Mouse (Mus musculus) bone marrow macrophage, adult 2 months (primary cell): ENCODE measurements around the gene Aip. TPM values are rescaled to one million over a fixed set of nuclear protein-coding genes. Genes with fewer than 3 reads are reported as not detected.

Experiments used
- H3K27ac ChIP-seq: 2 replicates; pipeline ENCODE4 v1.5.1; 2012; ENCODE audit warnings: low read depth, low read length; ENCODE audit not compliant: insufficient read depth
- H3K4me1 ChIP-seq: 2 replicates; pipeline ENCODE4 v1.6.1; 2012; ENCODE audit warnings: low read length; ENCODE audit not compliant: control insufficient read depth, insufficient read depth
- H3K4me3 ChIP-seq: 2 replicates; pipeline ENCODE4 v1.5.1; 2012; ENCODE audit warnings: mild to moderate bottlenecking, low read length, moderate library complexity; ENCODE audit not compliant: insufficient read depth
- CTCF ChIP-seq: IDR thresholded peaks from 2 replicates; pipeline ENCODE4 v1.5.1; 2012; ENCODE audit warnings: low read depth, mild to moderate bottlenecking, low read length, moderate library complexity
- POLR2A ChIP-seq: IDR thresholded peaks from 2 replicates; pipeline ENCODE4 v1.6.1; 2012; ENCODE audit warnings: mild to moderate bottlenecking, low read depth, low read length, borderline replicate concordance
- polyA plus RNA-seq: library from polyadenylated mRNA; stranded (reverse); fragments of >200 nt; gene quantifications from 2 replicates; pipeline ENCODE4 v1.2.4, GENCODE M21; 2012; ENCODE audit not compliant: missing spikeins, insufficient read depth, insufficient read length

Gene Aip
- polyA plus RNA-seq, 1 experiment = 75.6 TPM

DNA sequence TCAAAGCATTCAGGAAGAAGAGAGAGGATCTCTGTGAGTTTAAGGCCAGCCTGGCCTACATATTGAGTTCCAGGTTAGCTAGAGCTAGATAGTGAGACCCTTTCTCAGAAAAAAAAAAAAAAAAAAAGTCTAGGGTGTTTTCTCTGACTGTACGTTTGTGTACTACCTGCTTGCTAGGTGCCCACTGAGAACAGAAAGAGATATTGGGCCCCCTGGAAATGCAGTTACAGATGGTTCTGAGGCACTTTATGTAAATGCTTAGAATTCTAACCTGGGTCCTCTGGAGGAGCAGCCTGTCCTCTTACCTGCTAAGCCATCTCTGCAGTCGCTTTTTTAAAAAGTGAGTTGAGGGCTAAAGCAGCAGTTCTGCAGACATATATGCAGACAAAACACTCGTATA is 29.9 kb downstream of the Aip start:
- no peak overlapping the region for H3K4me3 ChIP-seq
- peaks cover 21% of the 10 kb centered on the region for H3K4me1 ChIP-seq
- no peak overlapping the region for H3K27ac ChIP-seq
- TF ChIP-seq POLR2A (no peak), CTCF (no peak)

DNA sequence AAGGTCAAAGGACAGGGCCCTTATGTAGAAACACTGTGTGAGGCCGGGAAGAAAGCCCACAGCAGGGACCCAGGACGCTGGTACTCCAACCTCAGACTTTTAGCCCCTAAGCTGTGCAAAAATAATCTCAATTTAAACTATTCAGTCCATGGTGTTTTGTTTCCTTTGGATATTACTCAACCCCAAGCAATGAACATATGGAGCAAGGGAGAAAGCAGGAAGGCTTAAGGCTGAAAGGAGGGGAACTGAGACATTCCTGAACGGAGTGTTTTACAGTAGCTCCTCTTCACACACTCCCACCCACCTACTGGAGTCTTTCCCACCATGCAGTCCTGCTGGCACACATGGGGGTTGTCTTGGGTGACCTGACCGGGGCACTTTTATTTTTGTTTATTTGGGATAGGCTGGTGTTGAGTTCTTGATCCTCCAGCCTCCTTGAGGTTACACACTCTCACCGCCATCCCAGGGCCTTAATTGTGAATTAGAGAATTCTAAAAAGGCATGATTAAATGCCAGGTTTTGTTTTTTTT is 30.8 kb downstream of the Aip start:
- Histone ChIP-seq H3K4me3 (no peak overlapping the region), H3K4me1 (peaks cover 21% of the 10 kb centered on the region), H3K27ac (no peak overlapping the region)
- no peak for TF ChIP-seq CTCF
- TF ChIP-seq POLR2A = no peak

DNA sequence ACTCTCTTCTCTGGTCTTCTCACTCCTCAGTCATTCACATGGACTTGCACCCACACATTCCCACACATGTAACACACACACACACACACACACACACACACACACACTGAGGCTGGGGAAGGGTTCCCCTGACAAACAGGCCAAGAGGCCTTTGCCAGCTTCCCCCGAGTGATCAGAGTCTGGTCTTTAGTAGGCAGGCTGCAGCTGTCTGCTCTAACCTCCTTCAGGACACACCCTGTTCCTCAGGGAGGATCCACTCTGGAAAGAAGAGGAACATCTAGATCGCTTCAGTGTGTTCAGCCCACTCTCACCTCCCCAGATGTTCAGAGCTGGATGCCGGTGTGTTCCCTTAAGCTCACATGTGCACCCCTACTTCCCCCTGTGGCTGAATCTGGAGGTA is 31.3 kb downstream of the Aip start:
- Histone ChIP-seq H3K4me3 (no peak overlapping the region), H3K4me1 (peaks cover 19% of the 10 kb centered on the region), H3K27ac (no peak overlapping the region)
- TF ChIP-seq POLR2A (no peak), CTCF (no peak)

DNA sequence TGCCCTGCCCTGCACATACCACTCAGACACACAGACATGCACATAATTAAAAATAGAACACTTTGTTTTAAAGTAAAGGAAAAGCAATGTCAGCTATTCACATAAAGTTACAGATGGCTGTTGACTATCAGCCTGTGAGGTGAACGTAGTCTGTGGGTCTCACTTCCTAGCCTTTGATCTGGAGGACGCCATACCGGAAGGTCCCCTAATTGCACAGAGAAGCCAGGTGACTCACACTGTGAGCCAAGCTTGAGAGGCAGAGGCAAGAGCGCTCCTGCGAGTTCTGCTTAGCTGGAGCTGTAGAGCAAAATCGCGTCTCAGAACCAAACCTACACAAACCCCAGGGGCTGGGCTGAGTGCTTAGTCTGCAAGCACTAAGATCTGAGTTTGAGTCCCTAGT is 31.9 kb downstream of the Aip start:
- TF ChIP-seq CTCF = no peak
- TF ChIP-seq POLR2A = no peak

DNA sequence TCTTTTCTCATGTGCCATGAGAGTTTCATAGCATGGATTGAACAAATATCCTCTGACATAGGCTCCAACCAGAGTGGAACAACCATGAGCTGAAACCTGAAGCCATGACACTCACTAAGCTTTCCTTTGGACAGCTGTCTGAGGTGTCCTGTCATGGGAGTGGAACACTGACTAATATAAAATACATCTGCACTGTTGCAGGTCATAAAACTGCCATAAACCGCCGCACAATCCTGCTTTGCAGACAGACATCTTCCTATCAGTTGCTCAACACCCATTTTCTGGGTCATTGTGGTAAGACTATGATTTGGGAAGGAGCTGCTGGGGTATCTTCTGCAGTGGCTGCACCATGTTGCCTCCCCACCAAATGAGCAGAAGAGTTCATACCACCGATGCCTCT is 32.9 kb downstream of the Aip start:
- TF ChIP-seq CTCF (no peak), POLR2A (no peak)
- H3K4me1 ChIP-seq = peaks cover 5% of the 10 kb centered on the region
- H3K27ac ChIP-seq = no peak overlapping the region
- H3K4me3 ChIP-seq = no peak overlapping the region

More for the DNA sequence above, 31.9 kb downstream of the Aip start:
- Histone ChIP-seq H3K4me1 (peaks cover 15% of the 10 kb centered on the region), H3K4me3 (no peak overlapping the region), H3K27ac (no peak overlapping the region)

DNA sequence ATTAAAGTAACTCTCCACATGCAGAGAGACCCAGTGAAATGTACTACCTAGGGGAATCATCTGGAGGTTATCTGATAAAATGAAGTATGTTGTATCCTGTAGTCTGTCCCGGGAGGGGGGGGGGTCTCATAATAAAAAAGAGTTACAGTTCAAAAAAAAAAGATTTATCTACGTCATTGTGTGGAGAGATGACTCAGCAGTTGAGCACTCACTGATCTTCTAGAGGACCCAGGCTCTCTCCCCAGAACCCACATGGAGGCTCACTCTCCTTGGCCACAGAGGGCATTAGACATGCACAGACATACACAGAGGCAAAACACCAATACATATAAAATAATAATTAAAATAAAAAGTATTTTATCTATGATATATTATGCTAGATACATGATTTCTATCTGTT is 34.3 kb downstream of the Aip start:
- H3K4me3 ChIP-seq = no peak overlapping the region
- H3K27ac ChIP-seq = no peak overlapping the region
- TF ChIP-seq CTCF (no peak), POLR2A (no peak)
- H3K4me1 ChIP-seq = peaks cover 3% of the 10 kb centered on the region; the same call in 1 of the 2 replicates

DNA sequence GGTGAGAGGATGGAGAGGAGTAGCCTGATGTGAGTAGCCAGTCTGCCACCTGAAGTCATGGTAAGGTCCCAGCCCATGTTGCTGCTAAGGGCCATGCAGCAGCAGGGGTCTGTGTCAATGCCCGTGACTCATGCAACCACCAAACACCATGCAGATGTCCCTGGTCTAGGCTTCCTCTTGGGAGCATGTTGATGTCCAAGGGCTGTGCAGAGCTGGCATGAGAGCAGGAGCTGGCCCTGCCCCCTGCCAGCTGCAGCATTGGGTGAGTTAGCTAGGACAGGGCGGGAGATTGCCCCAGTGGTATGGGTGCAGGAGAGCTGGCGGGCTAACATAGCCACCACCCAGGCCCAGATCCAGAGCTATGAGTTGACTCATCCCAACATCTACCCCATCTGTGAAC is 35.2 kb downstream of the Aip start:
- Histone ChIP-seq H3K27ac (no peak overlapping the region), H3K4me1 (no peaks in the 10 kb centered on the region), H3K4me3 (no peak overlapping the region)
- TF ChIP-seq CTCF (no peak), POLR2A (no peak)

DNA sequence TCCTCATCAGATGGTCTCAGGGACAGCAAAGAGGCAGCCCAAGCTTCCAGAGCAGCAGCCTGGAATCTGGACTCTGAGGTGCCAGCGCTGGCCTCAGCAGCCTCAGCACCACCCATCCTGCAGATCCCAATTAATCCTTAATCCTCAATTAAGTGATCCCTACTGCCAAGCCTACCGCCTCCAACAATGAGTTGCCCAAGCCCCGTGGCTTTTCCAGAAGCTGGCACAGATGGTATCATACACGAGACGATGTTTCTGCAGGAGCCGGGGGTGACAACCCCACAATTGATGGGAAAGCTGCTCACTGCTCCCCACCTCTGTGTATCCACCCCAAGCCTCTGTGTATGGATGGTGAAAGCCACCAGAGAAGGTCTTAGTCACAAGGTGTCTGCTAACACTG is 36.5 kb downstream of the Aip start:
- TF ChIP-seq CTCF (no peak), POLR2A (no peak)
- H3K4me1 ChIP-seq = no peaks in the 10 kb centered on the region
- H3K4me3 ChIP-seq = no peak overlapping the region
- no peak overlapping the region for H3K27ac ChIP-seq

DNA sequence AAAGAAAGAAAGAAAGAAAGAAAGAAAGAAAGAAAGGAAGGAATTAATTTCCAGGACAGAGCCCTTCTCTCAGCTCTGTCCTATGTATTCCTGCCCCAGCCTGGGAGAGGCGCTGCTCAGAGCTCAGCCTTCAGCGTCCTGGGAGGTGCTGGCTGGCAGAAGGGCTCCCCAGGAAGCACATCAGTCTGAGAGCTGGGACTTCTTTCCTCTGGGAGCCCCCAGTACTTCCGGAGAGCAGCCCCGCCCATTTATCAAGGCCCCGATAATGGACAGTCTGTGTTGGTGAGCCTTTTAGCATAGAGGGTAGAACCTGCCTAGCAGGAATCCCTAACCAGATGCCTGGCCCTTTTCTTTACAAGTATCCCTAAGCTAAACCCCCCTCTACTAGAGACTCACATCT is 37.5 kb downstream of the Aip start:
- TF ChIP-seq CTCF (no peak), POLR2A (no peak)
- no peak overlapping the region for H3K4me3 ChIP-seq
- no peak overlapping the region for H3K27ac ChIP-seq
- no peaks in the 10 kb centered on the region for H3K4me1 ChIP-seq

DNA sequence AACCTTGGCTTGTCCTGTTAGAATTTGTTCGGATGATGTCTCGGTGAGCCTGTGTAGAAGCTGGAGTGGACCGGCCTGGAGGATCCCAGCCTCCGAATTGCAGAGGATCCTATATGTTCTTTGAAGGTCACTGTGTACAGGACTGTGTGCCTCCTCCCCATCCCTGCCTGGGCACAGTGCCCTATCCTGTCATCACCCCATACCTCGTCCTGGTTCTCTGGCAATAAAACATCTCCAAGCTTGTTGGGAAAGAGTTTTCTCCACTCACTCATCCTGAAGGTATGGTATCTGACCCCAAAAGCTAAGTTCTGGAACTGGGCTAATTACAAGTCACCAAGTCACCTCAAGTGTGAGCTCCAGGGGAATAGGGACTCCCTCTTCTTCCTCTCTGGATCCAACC is 38.6 kb downstream of the Aip start:
- Histone ChIP-seq H3K4me1 (no peaks in the 10 kb centered on the region), H3K4me3 (no peak overlapping the region), H3K27ac (no peak overlapping the region)
- no peak for TF ChIP-seq CTCF
- TF ChIP-seq POLR2A = no peak

DNA sequence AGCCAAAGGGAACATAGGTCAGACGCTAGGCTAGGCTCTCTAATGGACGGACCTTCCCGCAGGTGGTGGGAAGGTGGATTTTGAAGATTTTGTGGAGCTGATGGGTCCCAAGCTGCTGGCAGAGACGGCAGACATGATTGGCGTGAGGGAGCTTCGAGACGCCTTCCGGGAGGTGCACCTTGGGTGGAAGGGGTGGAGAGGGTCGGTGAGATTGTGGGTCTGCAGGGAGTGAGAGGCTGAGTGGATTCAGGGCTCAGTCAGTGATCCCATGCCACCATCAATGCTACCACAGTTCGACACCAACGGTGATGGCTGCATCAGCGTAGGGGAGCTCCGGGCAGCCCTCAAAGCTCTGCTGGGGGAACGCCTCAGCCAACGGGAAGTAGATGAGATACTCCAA is 39.5 kb downstream of the Aip start:
- Histone ChIP-seq H3K27ac (no peak overlapping the region), H3K4me3 (no peak overlapping the region), H3K4me1 (no peaks in the 10 kb centered on the region)
- TF ChIP-seq CTCF (no peak), POLR2A (no peak)

DNA sequence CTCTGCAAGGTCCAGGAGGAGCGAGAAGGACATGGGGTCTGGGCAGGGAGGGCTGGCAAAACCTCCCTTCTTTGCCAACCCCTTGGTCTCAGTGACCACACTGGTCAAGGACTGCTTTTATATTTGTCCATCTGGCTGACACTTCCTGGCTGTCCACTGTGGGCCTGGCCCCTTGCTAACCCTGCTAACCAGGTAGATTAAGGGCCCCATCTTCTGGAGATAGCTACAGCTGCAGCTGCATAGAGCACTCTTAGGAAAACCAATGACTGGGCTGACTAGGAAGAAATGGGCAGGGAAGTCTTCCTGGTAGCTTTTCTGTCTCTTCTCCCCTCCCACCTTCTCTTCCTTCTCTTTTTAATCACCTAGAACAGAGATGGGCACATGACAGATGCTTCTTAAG is 40.7 kb downstream of the Aip start:
- Histone ChIP-seq H3K4me3 (no peak overlapping the region), H3K27ac (no peak overlapping the region), H3K4me1 (no peaks in the 10 kb centered on the region)
- no peak for TF ChIP-seq POLR2A
- TF ChIP-seq CTCF = no peak
